Mouse (Mus musculus): ENCODE results near the gene Fbll1.
"Not testable (repeated sequence)": the region's sequence is repeated elsewhere in the genome, so short reads cannot be mapped to it uniquely, and the experiment has no call there.

- TF ChIP-seq CTCF (conservative IDR thresholded peaks at IDR 0.05; ENCODE audit: insufficient read depth, insufficient read length, low read depth, low read length); POLR2A (IDR thresholded peaks at IDR 0.05; ENCODE audit: low read depth, low read length): not testable (repeated sequence)
Observed at GRCm38 (mm10) chr11:35842560-35842959, 43.9 kb upstream of the Fbll1 start.

All from kidney, adult 2 months (tissue).